Mouse (Mus musculus): ENCODE measurements at regions not wholly inside any gene's neighbourhood (a gene's known extent, or its start where the extent isn't known, plus 50 kb on each side); places are given as distances from the start of the nearest gene placed in this dataset.

GRCm38 (mm10) chr9:27643312-27643711, 147.3 kb upstream of the Opcml start (continued):
- no peak for TF ChIP-seq MAZ (IDR thresholded peaks at IDR 0.05; ENCODE audit: low read depth, low read length)

GRCm38 (mm10) chr9:27643916-27644315, 146.7 kb upstream of the Opcml start:
- TF ChIP-seq HCFC1 (IDR thresholded peaks at IDR 0.05; ENCODE audit: low read depth, low read length) = no peak
- TF ChIP-seq ELF1 (IDR thresholded peaks at IDR 0.05; ENCODE audit: low read depth, low read length) = no peak
- TF ChIP-seq MYB (IDR thresholded peaks at IDR 0.05; ENCODE audit: low read depth, low read length) = no peak
- TF ChIP-seq EP300 (IDR thresholded peaks at IDR 0.05; ENCODE audit: low read depth in 1 of 2, low read length in 2 of 2) = no peak
- no peak for TF ChIP-seq TCF12 (IDR thresholded peaks at IDR 0.05; ENCODE audit: low read depth, low read length)
- no peak for TF ChIP-seq MEF2A (IDR thresholded peaks at IDR 0.05; ENCODE audit: extremely low read depth, insufficient replicate concordance, low read depth, low read length, poor library complexity, severe bottlenecking)
- no peak for TF ChIP-seq CHD1 (IDR thresholded peaks at IDR 0.05; ENCODE audit: low read depth, low read length)
- no peak for TF ChIP-seq ZNF384 (IDR thresholded peaks at IDR 0.05; ENCODE audit: low read depth, low read length)
- no peak for TF ChIP-seq ZKSCAN1 (IDR thresholded peaks at IDR 0.05; ENCODE audit: low read depth, low read length)
- no peak for TF ChIP-seq SMC3 (IDR thresholded peaks at IDR 0.05; ENCODE audit: low read depth, low read length)
- TF ChIP-seq CTCF (IDR thresholded peaks at IDR 0.05 in 2 of 3, conservative IDR thresholded peaks at IDR 0.05 in 1 of 3; ENCODE audit: control insufficient read depth in 1 of 3, insufficient read depth in 1 of 3, low read depth in 2 of 3, low read length in 3 of 3, poor library complexity in 1 of 3, severe bottlenecking in 1 of 3) = no peak
- no peak for TF ChIP-seq ZMIZ1 (IDR thresholded peaks at IDR 0.05; ENCODE audit: low read depth, low read length)
- no peak for TF ChIP-seq USF1 (IDR thresholded peaks at IDR 0.05; ENCODE audit: low read depth, low read length)
- no peak for TF ChIP-seq ZC3H11A (IDR thresholded peaks at IDR 0.05; ENCODE audit: low read depth, low read length)
- TF ChIP-seq NRF1 (IDR thresholded peaks at IDR 0.05; ENCODE audit: insufficient read depth, low read depth, low read length, poor library complexity, severe bottlenecking) = no peak
- no peak for TF ChIP-seq POLR2A (IDR thresholded peaks at IDR 0.05; ENCODE audit: control insufficient read depth in 1 of 2, insufficient read depth in 1 of 2, low read depth in 1 of 2, low read length in 2 of 2, poor library complexity in 1 of 2)
- TF ChIP-seq RAD21 (IDR thresholded peaks at IDR 0.05; ENCODE audit: low read depth, low read length) = no peak
- TF ChIP-seq E2F4 (IDR thresholded peaks at IDR 0.05; ENCODE audit: borderline replicate concordance, low read depth, low read length) = no peak
- Histone ChIP-seq H3K9ac (ENCODE audit: control insufficient read depth, low read depth, low read length, poor library complexity, severe bottlenecking) (no peak overlapping the region), H3K9me3 (replicated peaks; ENCODE audit: insufficient read depth, low read length) (no peaks in the 10 kb centered on the region), H3K79me2 (ENCODE audit: control insufficient read depth, insufficient read depth, low read length, poor library complexity) (no peaks in the 10 kb centered on the region), H3K36me3 (ENCODE audit: control insufficient read depth in 1 of 2, insufficient read depth in 2 of 2, low read length in 2 of 2) (peaks cover 0 to 22% of the 10 kb centered on the region in 2 experiments; a peak in 2 of 4 replicates), H3K27ac (ENCODE audit: control insufficient read depth, low read depth, low read length) (no peak overlapping the region), H3K27me3 (ENCODE audit: control insufficient read depth in 1 of 2, insufficient read depth in 2 of 2, low read length in 2 of 2) (no peaks in the 10 kb centered on the region), H3K4me3 (ENCODE audit: control insufficient read depth in 1 of 2, insufficient read depth in 1 of 2, low read depth in 2 of 2, low read length in 2 of 2) (no peak overlapping the region), H3K4me1 (ENCODE audit: control insufficient read depth in 1 of 2, insufficient read depth in 2 of 2, low read length in 2 of 2) (peaks cover 21 to 35% of the 10 kb centered on the region in 2 experiments)
- DNase-seq (ENCODE audit: low read depth, low spot score) = peak; percentile 27

- Histone ChIP-seq H3K4me1 (ENCODE audit: control insufficient read depth in 1 of 2, insufficient read depth in 2 of 2, low read length in 2 of 2) (peaks cover 21 to 35% of the 10 kb centered on the region in 2 experiments), H3K36me3 (ENCODE audit: control insufficient read depth in 1 of 2, insufficient read depth in 2 of 2, low read length in 2 of 2) (peaks cover 0 to 22% of the 10 kb centered on the region in 2 experiments; a peak in 2 of 4 replicates), H3K27me3 (ENCODE audit: control insufficient read depth in 1 of 2, insufficient read depth in 2 of 2, low read length in 2 of 2) (no peaks in the 10 kb centered on the region), H3K27ac (ENCODE audit: control insufficient read depth, low read depth, low read length) (no peak overlapping the region), H3K9ac (ENCODE audit: control insufficient read depth, low read depth, low read length, poor library complexity, severe bottlenecking) (no peak overlapping the region), H3K4me3 (ENCODE audit: control insufficient read depth in 1 of 2, insufficient read depth in 1 of 2, low read depth in 2 of 2, low read length in 2 of 2) (no peak overlapping the region), H3K79me2 (ENCODE audit: control insufficient read depth, insufficient read depth, low read length, poor library complexity) (no peaks in the 10 kb centered on the region), H3K9me3 (replicated peaks; ENCODE audit: insufficient read depth, low read length) (no peaks in the 10 kb centered on the region)
- no peak for TF ChIP-seq CHD2 (IDR thresholded peaks at IDR 0.05; ENCODE audit: low read length)
- no peak for TF ChIP-seq KAT2A (conservative IDR thresholded peaks at IDR 0.05; ENCODE audit: low read depth, low read length)
- TF ChIP-seq RCOR1 (IDR thresholded peaks at IDR 0.05; ENCODE audit: low read depth, low read length) = no peak
- no peak for TF ChIP-seq GABPA (IDR thresholded peaks at IDR 0.05; ENCODE audit: low read depth, low read length)
- TF ChIP-seq TCF12 (IDR thresholded peaks at IDR 0.05; ENCODE audit: low read depth, low read length) = peak; percentile 57
- TF ChIP-seq USF2 (IDR thresholded peaks at IDR 0.05; ENCODE audit: borderline replicate concordance in 1 of 2, insufficient read depth in 1 of 2, low read depth in 1 of 2, low read length in 2 of 2) = no peak
- peak; percentile 62 for TF ChIP-seq GATA1 (IDR thresholded peaks at IDR 0.05; ENCODE audit: low read depth, low read length)
- TF ChIP-seq EP300 (IDR thresholded peaks at IDR 0.05; ENCODE audit: low read depth in 1 of 2, low read length in 2 of 2) = peak in 1 of 2 experiments; percentile 52; a peak in 2 of 4 replicates
- peak; percentile 28 for DNase-seq (ENCODE audit: low read depth, low spot score)
These were observed 145.1 kb upstream of the Opcml start for GRCm38 (mm10) chr9:27645435-27645834.
